Mouse (Mus musculus) gastrocnemius, adult 18-20 months (tissue): ENCODE measurements around the gene Fosb. TPM values are rescaled to one million over a fixed set of nuclear protein-coding genes. Genes with fewer than 3 reads are reported as not detected.
A peak's percentile ranks its signal among the peaks of the same experiment; 100 is the strongest.

Experiments used
- DNase-seq: peaks from one replicate; pipeline ENCODE4 v3.0.0; 2021; ENCODE audit warnings: low spot score
- total RNA-seq, 2 experiments: library from RNA; stranded (reverse); gene quantifications; 2 replicates each; pipeline ENCODE4 v1.2.3; 2021

The Fosb gene
- total RNA-seq, 2 experiments from 2014 or later = 0.57 to 2.5 TPM

GRCm38 (mm10) chr7:19282385-19282784 is 27.5 kb downstream of the Fosb start, which contains the start of gene Rtn2:
Gene Rtn2, plus strand, starts transcription at chr7:19282624.
- DNase-seq = peak; percentile 79

GRCm38 (mm10) chr7:19281680-19282304 is 28.1 kb downstream of the Fosb start:
- peak; percentile 50 for DNase-seq

GRCm38 (mm10) chr7:19279581-19280114 is 30.2 kb downstream of the Fosb start, which contains the start of gene Ppm1n:
Gene Ppm1n, minus strand, starts transcription at chr7:19280064.
- no peak for DNase-seq

- DNase-seq = no peak
Measured at GRCm38 (mm10) chr7:19279052-19279451, 30.8 kb downstream of the Fosb start.

GRCm38 (mm10) chr7:19276253-19276652 is 33.6 kb downstream of the Fosb start:
- no peak for DNase-seq

- DNase-seq = peak; percentile 58
Measured at GRCm38 (mm10) chr7:19272173-19272764, 37.6 kb downstream of the Fosb start.

- DNase-seq = peak; percentile 86
Measured at GRCm38 (mm10) chr7:19271238-19272172, 38.3 kb downstream of the Fosb start, which contains the start of gene Vasp. Gene Vasp, minus strand, starts transcription at chr7:19271817.

- DNase-seq = no peak
Measured at GRCm38 (mm10) chr7:19270509-19271237, 39.2 kb downstream of the Fosb start.

- DNase-seq = peak; percentile 54
Measured at GRCm38 (mm10) chr7:19269721-19270441, 40.0 kb downstream of the Fosb start.

GRCm38 (mm10) chr7:19268993-19269681 is 40.7 kb downstream of the Fosb start:
- no peak for DNase-seq

- DNase-seq = no peak
Measured at GRCm38 (mm10) chr7:19267051-19267450, 42.8 kb downstream of the Fosb start.

- no peak for DNase-seq
Measured at GRCm38 (mm10) chr7:19265928-19266822, 43.7 kb downstream of the Fosb start.

GRCm38 (mm10) chr7:19265147-19265546 is 44.7 kb downstream of the Fosb start:
- DNase-seq = no peak

- DNase-seq = peak; percentile 64
Measured at GRCm38 (mm10) chr7:19258336-19258735, 51.5 kb downstream of the Fosb start.

GRCm38 (mm10) chr7:19257390-19258022 is 52.3 kb downstream of the Fosb start:
- peak; percentile 59 for DNase-seq

GRCm38 (mm10) chr7:19256567-19256966 is 53.3 kb downstream of the Fosb start:
- no peak for DNase-seq

- DNase-seq = no peak
Measured at GRCm38 (mm10) chr7:19255395-19255794, 54.5 kb downstream of the Fosb start.

- no peak for DNase-seq
Measured at GRCm38 (mm10) chr7:19253437-19253836, 56.4 kb downstream of the Fosb start.
